Mouse (Mus musculus) left cerebral cortex, postnatal 14 days (tissue): ENCODE results near the gene Fblim1. TPM values are rescaled to one million over a fixed set of nuclear protein-coding genes. Genes with fewer than 3 reads are reported as not detected.

Experiments used
- DNase-seq, 2 experiments: peaks; one replicate each; pipeline ENCODE4 v3.0.0; 2021 to 2022; ENCODE audit warnings: low spot score in 2 of 2, mixed read lengths in 1 of 2
- intact Hi-C: fragments of 180-260 bp; cut with DNase I; formaldehyde crosslinking; loops from one replicate; pipeline ENCODE4 v1.15.1; 2025
- total RNA-seq, 2 experiments: library from RNA; stranded (reverse); gene quantifications; 2 replicates each; pipeline ENCODE4 v1.2.3; 2021

Gene Fblim1
- total RNA-seq, 2 experiments from 2014 or later, result 1.2 to 1.3 TPM

- no peak for DNase-seq
- intact Hi-C loops, result loop anchor here (10.0 kb wide), 1 partner anchor 217 kb away; the partner anchor contains the start of gene Ctrc
Measured at GRCm38 (mm10) chr4:141627502-141627901, 21.6 kb upstream of the Fblim1 start.

- no peak for DNase-seq
- intact Hi-C loops, result loop anchor here (10.0 kb wide), 1 partner anchor 219 kb away; the partner anchor contains the start of gene Ctrc
Measured at GRCm38 (mm10) chr4:141625774-141626550, 20.1 kb upstream of the Fblim1 start.

- DNase-seq, result peak in 1 of 2 experiments; percentile 36
- intact Hi-C loops, result loop anchor here (10.0 kb wide), 1 partner anchor 220 kb away; the partner anchor contains the start of gene Ctrc
Measured at GRCm38 (mm10) chr4:141624983-141625773, 19.3 kb upstream of the Fblim1 start.

- DNase-seq, result no peak
- intact Hi-C loops, result loop anchor here (10.0 kb wide), 1 partner anchor 221 kb away; the partner anchor contains the start of gene Ctrc
Measured at GRCm38 (mm10) chr4:141624134-141624533, 18.2 kb upstream of the Fblim1 start.

GRCm38 (mm10) chr4:141623666-141624065, 17.8 kb upstream of the Fblim1 start, which contains the start of gene Slc25a34:
Gene Slc25a34, minus strand, starts transcription at chr4:141623821.
- peak in 1 of 2 experiments; percentile 27 for DNase-seq
- intact Hi-C loops, result loop anchor here (10.0 kb wide), 1 partner anchor 221 kb away; the partner anchor contains the start of gene Ctrc

GRCm38 (mm10) chr4:141623037-141623436, 17.1 kb upstream of the Fblim1 start:
- DNase-seq, result no peak
- intact Hi-C loops, result loop anchor here (10.0 kb wide), 1 partner anchor 222 kb away; the partner anchor contains the start of gene Ctrc

- intact Hi-C loops, result loop anchor here (10.0 kb wide), 1 partner anchor 222 kb away; the partner anchor contains the start of gene Ctrc
- DNase-seq, result no peak
Measured at GRCm38 (mm10) chr4:141622580-141622979, 16.7 kb upstream of the Fblim1 start.

- intact Hi-C loops, result loop anchor here (10.0 kb wide), 1 partner anchor 223 kb away; the partner anchor contains the start of gene Ctrc
Measured at GRCm38 (mm10) chr4:141622091-141622490, 16.2 kb upstream of the Fblim1 start.

GRCm38 (mm10) chr4:141621297-141621696, 15.4 kb upstream of the Fblim1 start:
- no peak for DNase-seq
- intact Hi-C loops, result loop anchor here (10.0 kb wide), 1 partner anchor 224 kb away; the partner anchor contains the start of gene Ctrc

More at GRCm38 (mm10) chr4:141622091-141622490, 16.2 kb upstream of the Fblim1 start:
- no peak for DNase-seq

- intact Hi-C loops, result no loop called here
- DNase-seq, result no peak
Measured at GRCm38 (mm10) chr4:141619299-141619883, 13.5 kb upstream of the Fblim1 start.

- peak; percentile 47 for DNase-seq
- intact Hi-C loops, result no loop called here
Measured at GRCm38 (mm10) chr4:141618565-141619243, 12.8 kb upstream of the Fblim1 start, which contains the start of gene Tmem82. Gene Tmem82, minus strand, starts transcription at chr4:141618633.

- intact Hi-C loops, result no loop called here
- no peak for DNase-seq
Measured at GRCm38 (mm10) chr4:141617863-141618564, 12.1 kb upstream of the Fblim1 start.

- intact Hi-C loops, result no loop called here
Measured at GRCm38 (mm10) chr4:141617299-141617698, 11.4 kb upstream of the Fblim1 start.

GRCm38 (mm10) chr4:141616811-141617210, 10.9 kb upstream of the Fblim1 start:
- DNase-seq, result no peak
- intact Hi-C loops, result no loop called here

More at GRCm38 (mm10) chr4:141617299-141617698, 11.4 kb upstream of the Fblim1 start:
- peak; percentile 41 to 63 for DNase-seq

GRCm38 (mm10) chr4:141614946-141615345, 9.1 kb upstream of the Fblim1 start:
- DNase-seq, result no peak
- intact Hi-C loops, result no loop called here

GRCm38 (mm10) chr4:141609538-141609937, 3.6 kb upstream of the Fblim1 start:
- DNase-seq, result no peak
- intact Hi-C loops, result no loop called here

GRCm38 (mm10) chr4:141605421-141605820, 475 bp downstream of the Fblim1 start:
- intact Hi-C loops, result no loop called here
- no peak for DNase-seq

GRCm38 (mm10) chr4:141604493-141604892, 1.4 kb downstream of the Fblim1 start:
- intact Hi-C loops, result no loop called here
- no peak for DNase-seq
